Mouse (Mus musculus) heart, embryonic 16.5 days (tissue): ENCODE measurements at regions not wholly inside any gene's neighbourhood (a gene's known extent, or its start where the extent isn't known, plus 50 kb on each side); places are given as distances from the start of the nearest gene placed in this dataset.

ENCODE experiments used
- ATAC-seq: fragments of 200-750 bp; cut with Nextera tagmentation; replicated peaks from 2 replicates; pipeline ENCODE4 v1.8.0; 2017; ENCODE audit warnings: moderate number of reproducible peaks; ENCODE audit not compliant: insufficient read depth, low FRiP score; ENCODE audit errors: extremely low read depth
- H3K27ac ChIP-seq: fragments of 300-500 bp; sonication (generic); 2 replicates; pipeline ENCODE4 v1.5.1; 2014; ENCODE audit warnings: mild to moderate bottlenecking, low read length, control low read depth, moderate library complexity
- H3K27me3 ChIP-seq: fragments of 300-500 bp; sonication (generic); 2 replicates; pipeline ENCODE4 v1.6.1; 2014; ENCODE audit warnings: low read length, mixed read lengths; ENCODE audit not compliant: control insufficient read depth, insufficient read depth
- H3K36me3 ChIP-seq: fragments of 300-500 bp; sonication (generic); 2 replicates; pipeline ENCODE4 v1.6.1; 2014; ENCODE audit not compliant: control insufficient read depth, insufficient read depth
- H3K4me1 ChIP-seq: fragments of 300-500 bp; sonication (generic); 2 replicates; pipeline ENCODE4 v1.6.1; 2014; ENCODE audit warnings: low read length, mixed read lengths; ENCODE audit not compliant: control insufficient read depth, insufficient read depth
- H3K4me2 ChIP-seq: fragments of 300-500 bp; sonication (generic); 2 replicates; pipeline ENCODE4 v1.6.1; 2014; ENCODE audit warnings: low read depth, mild to moderate bottlenecking, control low read depth, low read length
- H3K4me3 ChIP-seq: fragments of 300-500 bp; sonication (generic); 2 replicates; pipeline ENCODE4 v1.5.1; 2014; ENCODE audit warnings: mild to moderate bottlenecking, control low read depth, low read length
- H3K9ac ChIP-seq: fragments of 300-500 bp; sonication (generic); 2 replicates; pipeline ENCODE4 v1.6.1; 2014; ENCODE audit warnings: low read length, control low read depth
- H3K9me3 ChIP-seq: fragments of 300-500 bp; sonication (generic); replicated peaks from 2 replicates; pipeline ENCODE4 v1.6.1; 2016; ENCODE audit warnings: low read length; ENCODE audit not compliant: control insufficient read depth
- WGBS: fragments of 180-500 bp; shearing (Covaris S2); extraction: QIAGEN DNeasy Blood & Tissue Kit; methylation state at CpG from one replicate; pipeline ENCODE4 v1.1.7; 2014; 5-methylcytosine and 5-hydroxymethylcytosine counted together

DNA sequence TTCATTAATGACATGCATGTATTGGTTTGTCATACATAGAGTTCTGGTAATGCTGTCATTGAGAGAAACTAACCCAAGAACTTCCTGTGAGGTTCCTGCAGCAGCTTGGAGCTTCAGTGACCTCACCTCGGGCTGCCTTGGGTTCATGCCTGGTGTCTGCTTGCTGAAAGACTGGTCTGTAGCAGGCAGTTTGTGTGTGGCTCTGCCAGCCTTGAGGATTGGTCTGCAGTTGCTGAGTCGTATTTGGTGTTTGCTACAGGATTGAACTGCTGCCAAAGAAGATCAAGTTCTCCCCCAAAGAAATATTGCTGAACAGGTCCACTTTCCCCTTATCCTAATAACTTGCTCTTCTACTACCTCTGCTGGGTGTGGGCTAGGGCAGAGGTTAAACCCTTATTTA lies 362.5 kb downstream of the Insc start:
- Histone ChIP-seq H3K4me3 (no peak overlapping the region), H3K9me3 (no peaks in the 10 kb centered on the region), H3K4me2 (no peak overlapping the region), H3K36me3 (no peaks in the 10 kb centered on the region), H3K9ac (no peak overlapping the region), H3K27ac (no peak overlapping the region), H3K27me3 (no peaks in the 10 kb centered on the region), H3K4me1 (no peaks in the 10 kb centered on the region)
- WGBS = 63% methylated on average over 2 of the region's 2 CpGs
- ATAC-seq = no peak

DNA sequence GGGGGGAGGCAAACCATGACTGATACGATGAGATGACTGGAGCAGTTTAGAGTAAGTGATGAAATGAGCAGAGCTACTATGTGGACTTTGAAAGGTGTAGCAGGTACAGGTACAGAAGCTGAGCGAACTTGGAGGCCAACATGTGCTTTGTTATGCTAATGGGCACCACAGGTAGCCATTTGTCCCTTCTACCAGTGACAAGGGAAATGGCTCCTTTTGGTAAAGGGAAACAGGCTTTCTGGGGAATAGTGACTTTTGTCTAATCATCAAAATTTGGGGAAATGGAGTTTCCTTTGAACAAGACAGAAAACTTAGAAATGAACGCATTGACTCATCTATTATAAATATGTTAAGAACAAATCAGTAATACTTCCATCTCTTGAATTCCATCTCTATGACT lies 368.8 kb downstream of the Insc start:
- no peak overlapping the region for H3K4me2 ChIP-seq
- H3K36me3 ChIP-seq = no peaks in the 10 kb centered on the region
- no peak overlapping the region for H3K27ac ChIP-seq
- WGBS = 63% methylated on average over 3 of the region's 3 CpGs
- H3K9me3 ChIP-seq = no peaks in the 10 kb centered on the region
- H3K27me3 ChIP-seq = no peaks in the 10 kb centered on the region
- H3K9ac ChIP-seq = no peak overlapping the region
- ATAC-seq = no peak
- no peak overlapping the region for H3K4me3 ChIP-seq
- no peaks in the 10 kb centered on the region for H3K4me1 ChIP-seq

DNA sequence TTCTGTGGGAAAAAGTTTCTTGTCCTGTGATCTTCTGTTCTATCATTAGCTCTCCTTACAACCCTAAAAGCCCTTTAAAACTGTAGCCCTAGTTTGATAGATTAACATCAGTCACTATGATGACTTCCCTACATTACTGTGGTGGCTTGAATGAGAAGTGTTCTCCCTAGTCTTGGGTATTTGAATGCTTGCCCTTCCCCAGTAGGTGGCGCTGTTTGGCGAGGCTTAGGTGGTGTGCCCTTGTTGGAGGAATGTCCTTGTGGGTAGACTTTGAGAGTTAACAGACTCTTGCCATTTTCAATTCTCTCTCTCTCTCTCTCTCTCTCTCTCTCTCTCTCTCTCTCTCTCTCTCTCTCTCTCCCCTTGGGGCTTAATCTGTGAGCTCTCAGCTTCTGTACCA lies 379.8 kb downstream of the Insc start:
- Histone ChIP-seq H3K9me3 (no peaks in the 10 kb centered on the region; the same call in 1 of the 2 replicates), H3K36me3 (no peaks in the 10 kb centered on the region), H3K9ac (no peak overlapping the region), H3K27ac (no peak overlapping the region), H3K4me2 (no peak overlapping the region), H3K27me3 (no peaks in the 10 kb centered on the region), H3K4me3 (no peak overlapping the region), H3K4me1 (no peaks in the 10 kb centered on the region)
- 52% methylated on average over 2 of the region's 2 CpGs for WGBS
- ATAC-seq = no peak

DNA sequence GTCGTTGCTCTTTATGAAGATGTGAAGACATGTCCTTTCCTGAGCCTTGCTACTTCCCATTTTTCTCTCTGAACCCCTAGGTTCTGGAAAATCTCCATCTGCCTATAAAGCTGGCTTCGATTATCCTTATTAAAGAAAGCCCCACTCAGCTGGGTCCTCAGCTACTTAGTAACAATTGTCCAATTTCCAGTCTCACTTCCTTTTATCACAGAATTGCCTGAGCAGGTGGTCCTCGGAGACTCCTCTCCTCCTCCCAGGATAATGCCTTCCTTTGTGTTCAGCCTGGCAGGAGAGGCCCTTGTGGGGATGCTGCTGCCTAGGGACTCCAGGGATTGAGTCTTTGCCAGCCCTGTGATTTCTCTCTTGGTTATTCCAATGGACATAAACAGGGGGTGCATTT lies 385.5 kb downstream of the Insc start:
- WGBS = 47% methylated on average over 3 of the region's 3 CpGs
- no peak for ATAC-seq

DNA sequence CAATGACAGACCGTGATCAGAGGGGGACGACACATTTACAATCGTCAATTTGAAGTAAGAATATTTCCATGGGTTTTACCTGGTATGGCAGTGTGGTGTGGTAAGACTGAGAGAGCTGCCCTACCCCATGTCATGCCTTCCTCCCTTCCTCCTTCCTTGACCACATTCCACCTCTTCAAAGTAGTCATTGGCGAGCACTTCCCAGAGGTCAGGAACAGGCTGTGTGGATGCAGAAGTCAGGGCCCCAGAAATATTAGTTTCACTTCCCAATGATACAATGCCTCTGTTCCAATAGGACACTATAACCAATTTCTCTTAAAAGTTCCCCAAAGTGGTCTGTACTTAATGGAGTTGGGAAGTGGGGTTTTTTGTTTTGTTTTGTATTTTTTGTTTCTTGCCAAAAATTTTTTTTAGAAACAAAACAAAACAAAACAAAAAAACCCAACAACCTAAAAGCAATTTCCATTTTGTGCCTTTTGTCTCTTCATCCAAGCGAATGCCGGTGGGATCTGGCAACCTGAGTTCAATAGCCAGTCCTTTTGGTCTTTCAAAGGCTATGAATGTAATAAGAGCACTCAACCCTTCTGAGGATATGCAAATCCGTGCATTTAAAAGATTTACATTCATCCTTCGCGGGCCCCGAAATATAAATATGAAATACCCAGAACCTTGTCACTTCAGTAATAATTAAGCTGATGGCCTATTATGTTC lies 387.9 kb downstream of the Insc start:
- Histone ChIP-seq H3K27ac (no peak overlapping the region), H3K9ac (no peak overlapping the region), H3K9me3 (no peaks in the 10 kb centered on the region), H3K4me1 (peaks cover 6% of the 10 kb centered on the region; the same call in 1 of the 2 replicates), H3K4me2 (no peak overlapping the region), H3K4me3 (no peak overlapping the region), H3K36me3 (no peaks in the 10 kb centered on the region), H3K27me3 (no peaks in the 10 kb centered on the region)
- ATAC-seq = no peak
- WGBS = 92% methylated on average over 10 of the region's 10 CpGs

More for the DNA sequence above, 385.5 kb downstream of the Insc start:
- Histone ChIP-seq H3K4me3 (no peak overlapping the region), H3K9ac (no peak overlapping the region), H3K27me3 (no peaks in the 10 kb centered on the region), H3K9me3 (no peaks in the 10 kb centered on the region), H3K4me1 (no peaks in the 10 kb centered on the region), H3K27ac (no peak overlapping the region), H3K36me3 (no peaks in the 10 kb centered on the region), H3K4me2 (no peak overlapping the region)

DNA sequence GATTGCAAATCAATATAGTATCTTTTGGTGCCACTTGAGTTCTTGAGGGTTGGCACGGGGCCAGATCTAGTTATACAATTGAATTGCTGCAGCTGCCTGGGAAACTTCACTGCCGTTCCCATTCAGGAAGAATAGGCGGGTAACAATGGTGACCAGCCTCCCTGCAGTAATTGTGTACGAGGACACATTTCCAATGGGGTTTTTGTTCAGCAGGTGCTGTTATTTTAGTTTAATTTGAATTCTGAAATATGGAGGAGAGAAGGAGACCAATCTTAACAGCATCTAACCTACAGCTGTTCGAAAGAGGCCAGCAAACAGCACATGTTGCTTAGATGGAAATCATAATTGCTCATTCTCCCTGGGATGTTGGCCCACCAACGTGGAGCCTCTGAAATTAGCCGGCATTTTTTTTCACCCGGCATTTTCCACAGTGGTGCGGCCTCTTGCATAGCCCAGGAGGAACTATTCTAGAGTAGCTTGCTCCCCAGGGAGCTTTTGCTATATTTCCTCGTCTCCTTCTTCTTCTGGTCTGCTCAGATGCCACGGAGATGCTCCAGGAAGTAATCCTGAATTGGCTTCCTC lies 388.6 kb downstream of the Insc start:
- Histone ChIP-seq H3K27me3 (no peaks in the 10 kb centered on the region), H3K9me3 (no peaks in the 10 kb centered on the region), H3K36me3 (no peaks in the 10 kb centered on the region), H3K9ac (no peak overlapping the region), H3K4me3 (no peak overlapping the region), H3K4me2 (no peak overlapping the region), H3K4me1 (peaks cover 7% of the 10 kb centered on the region; the same call in 1 of the 2 replicates), H3K27ac (no peak overlapping the region)
- no peak for ATAC-seq
- 67% methylated on average over 11 of the region's 11 CpGs for WGBS

DNA sequence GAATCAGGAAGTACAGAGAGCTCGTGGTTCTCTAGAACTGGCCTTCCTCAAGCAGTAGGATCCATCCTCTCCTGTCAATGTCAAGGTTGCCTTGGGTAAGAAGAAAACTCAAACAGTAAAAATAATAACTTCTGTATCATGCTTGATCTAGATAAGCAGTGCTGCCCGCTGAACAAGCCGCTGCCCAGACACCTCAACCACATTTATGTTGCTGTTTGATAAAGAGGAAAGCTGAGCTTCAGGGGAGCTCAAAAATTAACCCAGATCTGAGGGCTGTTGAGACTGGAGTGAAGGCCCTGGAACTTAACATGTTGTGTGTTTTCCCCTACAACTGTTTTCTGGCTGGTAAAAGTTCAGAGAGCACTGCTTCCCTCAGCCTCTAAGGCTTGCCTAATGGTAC lies 389.1 kb downstream of the Insc start:
- 67% methylated on average over 3 of the region's 3 CpGs for WGBS
- no peak overlapping the region for H3K4me3 ChIP-seq
- no peak for ATAC-seq
- H3K4me1 ChIP-seq = peaks cover 9% of the 10 kb centered on the region; the same call in 1 of the 2 replicates
- no peaks in the 10 kb centered on the region for H3K36me3 ChIP-seq
- no peak overlapping the region for H3K4me2 ChIP-seq
- H3K27me3 ChIP-seq = no peaks in the 10 kb centered on the region
- H3K9ac ChIP-seq = no peak overlapping the region
- H3K27ac ChIP-seq = no peak overlapping the region
- H3K9me3 ChIP-seq = no peaks in the 10 kb centered on the region

DNA sequence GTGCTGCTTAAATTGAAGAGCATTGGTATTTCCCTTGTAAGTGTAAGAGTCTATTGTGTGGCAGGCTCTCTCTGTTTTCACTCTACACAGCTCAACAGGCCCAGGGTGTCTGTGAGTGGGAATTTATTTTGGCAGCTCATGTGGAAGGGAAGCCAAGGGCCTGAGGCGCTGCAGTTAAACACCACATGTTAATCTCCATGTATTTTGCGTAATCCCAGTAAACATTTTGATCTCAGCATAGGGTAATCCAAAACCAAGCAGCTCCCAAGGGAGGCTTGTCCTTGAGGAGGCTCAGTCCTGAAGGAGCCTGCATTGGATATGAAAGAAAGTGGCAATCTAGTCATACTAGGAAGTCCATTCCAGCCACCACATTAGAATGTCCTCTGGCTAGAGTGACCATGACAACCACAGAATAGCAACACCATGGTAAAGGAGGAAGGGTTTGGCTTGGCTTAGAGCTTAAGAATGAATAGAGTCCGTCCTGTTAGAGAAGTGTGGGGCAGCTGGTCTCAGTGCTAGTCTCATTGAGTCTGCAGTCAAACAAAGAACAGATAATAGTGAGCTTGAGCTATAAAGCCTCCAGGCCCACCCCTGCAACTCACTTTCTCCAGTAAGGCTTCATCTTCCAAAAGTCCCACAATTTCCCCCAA lies 391.6 kb downstream of the Insc start:
- no peak overlapping the region for H3K4me3 ChIP-seq
- no peak overlapping the region for H3K27ac ChIP-seq
- no peaks in the 10 kb centered on the region for H3K9me3 ChIP-seq
- peaks cover 9% of the 10 kb centered on the region; the same call in 1 of the 2 replicates for H3K4me1 ChIP-seq
- no peaks in the 10 kb centered on the region for H3K36me3 ChIP-seq
- H3K9ac ChIP-seq = no peak overlapping the region
- ATAC-seq = peak; percentile 67
- 50% methylated on average over 3 of the region's 3 CpGs for WGBS
- H3K27me3 ChIP-seq = no peaks in the 10 kb centered on the region
- H3K4me2 ChIP-seq = no peak overlapping the region

DNA sequence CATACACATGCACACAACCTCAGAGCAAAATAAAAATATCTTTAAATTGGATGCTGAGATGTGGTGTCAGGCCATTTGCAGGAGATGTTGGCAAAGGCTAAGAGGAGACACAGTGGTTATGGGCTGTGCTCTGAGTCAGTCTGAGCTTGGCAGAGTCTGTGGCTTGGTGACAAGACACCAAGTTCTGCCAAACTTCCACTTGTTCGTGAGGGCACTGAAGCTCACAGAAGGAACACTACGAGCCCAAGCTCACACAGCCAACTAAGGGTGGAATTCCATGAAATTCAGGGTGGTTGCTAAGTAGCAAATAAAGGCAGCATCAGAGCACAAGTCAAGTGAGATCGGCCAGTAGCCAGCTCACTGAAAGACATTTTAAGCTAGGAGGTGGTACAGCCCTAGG lies 396.8 kb downstream of the Insc start:
- WGBS = 81% methylated on average over 3 of the region's 3 CpGs
- Histone ChIP-seq H3K4me1 (0 out of 2 replicates have a peak, but pooled peaks cover 3% of the 10 kb centered on the region), H3K27me3 (no peaks in the 10 kb centered on the region), H3K9ac (no peak overlapping the region), H3K4me3 (no peak overlapping the region), H3K36me3 (no peaks in the 10 kb centered on the region), H3K4me2 (no peak overlapping the region), H3K9me3 (no peaks in the 10 kb centered on the region), H3K27ac (no peak overlapping the region)
- no peak for ATAC-seq
